Mouse (Mus musculus) heart, postnatal 36 days (tissue): ENCODE measurements around the gene Misp. TPM values are rescaled to one million over a fixed set of nuclear protein-coding genes. Genes with fewer than 3 reads are reported as not detected.

ENCODE experiments used
- DNase-seq, 2 experiments: peaks; one replicate each; pipeline ENCODE4 v3.0.0; 2021 to 2022
- intact Hi-C: fragments of 180-260 bp; cut with DNase I; formaldehyde crosslinking; loops from one replicate; pipeline ENCODE4 v1.15.1; 2025
- total RNA-seq, 2 experiments: library from RNA; stranded (reverse); gene quantifications; 2 replicates each; pipeline ENCODE4 v1.2.3; 2021

Gene Misp
- total RNA-seq = under 1 TPM in 1 of 2 experiments, not detected in 1; 0.62 TPM

- intact Hi-C loops = no loop called here
- DNase-seq = no peak
Observed at GRCm38 (mm10) chr10:79820782-79821181, at the start of gene Misp. Gene Misp (plus strand): TSS chr10:79820989.

DNA sequence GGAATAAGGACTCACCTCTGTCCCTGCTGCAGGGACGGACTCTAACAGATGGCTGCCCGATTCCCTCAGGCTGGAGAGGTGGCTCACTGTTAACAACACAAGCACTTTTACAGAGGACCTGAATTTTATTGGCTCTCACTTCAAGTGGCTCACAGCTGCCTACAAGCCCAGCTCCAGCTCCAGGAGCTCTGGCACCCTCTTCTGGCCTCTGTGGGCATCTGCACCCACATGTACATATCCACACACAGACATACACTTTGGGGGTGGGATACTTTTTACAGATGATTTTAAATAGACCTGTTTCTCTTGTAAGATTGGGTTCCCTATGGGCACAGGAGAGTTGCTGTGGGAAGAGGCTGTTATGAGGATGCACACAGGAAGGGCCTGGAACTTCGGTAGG is 48.5 kb upstream of the Misp start:
- intact Hi-C loops = no loop called here
- no peak for DNase-seq

DNA sequence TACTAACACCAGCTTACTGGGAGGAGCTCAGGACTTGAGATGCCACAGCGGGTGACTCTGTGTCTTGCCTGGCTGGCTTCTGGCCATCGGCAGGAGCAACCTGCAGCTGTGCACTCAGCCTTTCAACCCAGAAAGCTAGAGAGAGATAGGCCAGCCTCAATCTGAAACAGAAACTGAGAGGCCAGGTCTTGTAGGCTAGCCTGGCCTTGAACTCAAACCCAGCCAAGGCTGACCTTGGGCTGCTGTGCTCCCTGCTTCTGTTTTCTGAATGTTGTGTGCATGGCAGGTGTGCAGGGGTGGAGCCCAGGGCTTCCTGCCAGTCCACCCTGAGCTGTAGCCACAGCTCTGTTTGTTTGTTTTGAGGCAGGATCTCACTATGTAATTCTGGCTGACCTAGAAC is 47.6 kb upstream of the Misp start:
- intact Hi-C loops = no loop called here

DNA sequence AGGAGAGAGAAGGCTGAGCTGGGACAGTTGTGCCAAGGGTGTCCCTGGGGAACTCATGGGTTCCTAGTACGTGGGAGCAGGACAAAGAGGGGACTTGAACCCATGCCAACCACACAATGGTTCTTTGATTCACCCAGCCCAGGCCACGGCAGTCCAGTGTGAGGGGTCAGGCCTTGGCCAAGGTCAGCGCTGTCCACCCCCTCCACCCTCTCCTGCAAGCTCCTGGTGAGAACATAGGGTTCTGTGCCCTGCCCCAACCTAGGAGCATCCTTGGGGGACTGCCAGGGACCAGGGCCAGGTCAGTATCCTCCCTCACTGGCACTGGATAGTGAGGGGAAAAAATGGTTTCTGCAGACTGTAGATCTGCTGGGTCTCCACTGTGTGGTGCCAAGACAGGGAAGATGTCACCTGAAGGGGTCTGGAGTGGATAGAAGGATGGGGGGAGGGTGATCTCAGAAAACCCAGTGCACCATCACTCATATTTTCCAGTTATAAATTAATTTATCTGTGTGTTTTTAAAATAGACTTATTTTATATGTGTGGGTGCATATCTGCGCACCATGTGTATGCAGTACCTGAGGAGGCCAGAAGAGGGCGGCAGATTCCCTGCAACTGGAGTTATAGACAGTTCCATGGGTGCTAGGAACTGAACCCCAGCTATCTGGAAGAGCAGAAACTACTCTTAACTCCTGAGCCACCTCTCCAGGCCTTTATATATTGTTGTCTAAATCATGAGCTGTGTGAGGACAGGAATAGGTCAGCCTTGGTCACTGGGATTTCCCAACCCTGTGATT is 46.1 kb upstream of the Misp start:
- DNase-seq = no peak
- intact Hi-C loops = no loop called here

More for the DNA sequence above, 47.6 kb upstream of the Misp start:
- no peak for DNase-seq

DNA sequence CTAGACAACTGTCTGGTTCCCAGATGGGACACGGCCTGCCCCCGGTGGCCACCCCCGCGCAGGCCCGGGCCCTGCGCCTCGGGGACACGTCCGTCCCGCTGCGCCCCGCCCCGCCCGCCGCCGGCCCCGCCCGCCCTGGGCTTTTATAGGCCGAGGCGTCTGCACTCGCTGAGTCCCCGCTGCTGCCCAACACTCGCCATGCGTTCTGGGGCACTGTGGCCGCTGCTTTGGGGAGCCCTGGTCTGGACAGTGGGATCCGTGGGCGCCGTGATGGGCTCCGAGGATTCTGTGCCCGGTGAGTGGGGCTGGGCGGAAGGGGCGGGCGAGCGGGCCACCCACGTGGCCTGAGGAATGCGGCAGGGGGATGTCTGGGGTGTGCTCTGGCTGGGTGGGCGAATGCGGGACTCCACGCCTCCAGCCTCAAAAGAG is 43.7 kb upstream of the Misp start, which contains the start of gene Fstl3:
TSS of gene Fstl3 (plus strand) at position 170 of the 429 bp plus-strand sequence.
- DNase-seq = no peak
- intact Hi-C loops = no loop called here

DNA sequence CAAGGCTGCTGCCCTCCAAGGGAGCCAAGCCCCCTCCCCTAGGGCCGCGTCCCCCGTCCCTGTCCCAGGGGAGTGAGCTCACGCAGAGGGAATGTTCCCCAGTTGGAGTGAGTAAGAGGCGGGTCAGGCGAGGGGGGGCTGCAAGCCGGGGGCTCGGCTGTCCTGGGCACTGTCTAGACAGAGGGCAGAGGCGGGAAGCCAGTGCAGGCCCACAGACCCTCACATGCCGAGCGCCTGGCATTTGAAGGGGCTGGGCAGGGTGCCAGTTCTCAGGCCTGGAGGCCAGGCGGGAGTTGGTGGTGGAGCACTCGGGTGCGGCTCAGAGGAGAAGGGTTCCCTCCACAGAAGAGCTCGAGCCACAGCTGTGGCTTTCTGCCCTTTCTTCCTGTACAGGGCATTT is 42.8 kb upstream of the Misp start:
- intact Hi-C loops = no loop called here
- peak in 1 of 2 experiments; percentile 53 for DNase-seq

GRCm38 (mm10) chr10:79779193-79779592 is 41.6 kb upstream of the Misp start:
- intact Hi-C loops = no loop called here
- no peak for DNase-seq

GRCm38 (mm10) chr10:79779784-79780663 is 40.8 kb upstream of the Misp start:
- DNase-seq = peak; percentile 94 to 96
- intact Hi-C loops = no loop called here

DNA sequence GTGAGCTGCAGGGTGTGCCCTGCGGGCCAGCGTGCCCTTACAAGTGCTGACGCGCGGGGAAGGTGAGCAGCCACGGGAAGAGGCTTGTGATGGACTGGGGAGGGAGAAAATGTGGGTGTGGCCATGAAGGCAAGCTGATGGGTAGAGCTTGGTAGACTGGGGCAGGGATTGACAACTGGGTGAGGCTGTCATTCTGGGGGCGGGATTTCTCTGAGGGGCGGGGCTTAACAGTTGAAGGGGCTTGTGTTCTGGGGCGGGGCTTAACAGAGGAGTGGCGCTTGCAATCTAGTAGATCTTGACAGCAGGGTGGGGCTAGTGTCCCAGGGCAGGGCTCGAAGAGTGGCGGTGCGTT is 40.1 kb upstream of the Misp start:
- DNase-seq = no peak
- intact Hi-C loops = no loop called here

DNA sequence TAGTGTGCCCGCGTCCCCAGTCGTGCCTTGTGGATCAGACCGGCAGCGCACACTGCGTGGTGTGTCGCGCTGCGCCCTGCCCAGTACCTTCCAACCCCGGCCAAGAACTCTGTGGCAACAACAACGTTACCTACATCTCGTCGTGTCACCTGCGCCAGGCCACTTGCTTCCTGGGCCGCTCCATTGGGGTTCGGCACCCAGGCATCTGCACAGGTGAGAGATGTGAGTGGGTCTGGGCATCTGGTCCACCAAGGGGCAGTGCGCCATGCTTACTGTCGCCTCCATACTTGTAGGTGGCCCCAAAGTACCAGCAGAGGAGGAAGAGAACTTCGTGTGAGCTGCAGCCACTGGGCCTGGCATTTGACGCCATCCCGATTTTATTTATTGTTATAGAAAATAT is 39.6 kb upstream of the Misp start:
- intact Hi-C loops = no loop called here
- no peak for DNase-seq

GRCm38 (mm10) chr10:79781956-79782355 is 38.8 kb upstream of the Misp start:
- DNase-seq = no peak
- intact Hi-C loops = no loop called here

GRCm38 (mm10) chr10:79783050-79783449 is 37.7 kb upstream of the Misp start:
- intact Hi-C loops = no loop called here
- no peak for DNase-seq

DNA sequence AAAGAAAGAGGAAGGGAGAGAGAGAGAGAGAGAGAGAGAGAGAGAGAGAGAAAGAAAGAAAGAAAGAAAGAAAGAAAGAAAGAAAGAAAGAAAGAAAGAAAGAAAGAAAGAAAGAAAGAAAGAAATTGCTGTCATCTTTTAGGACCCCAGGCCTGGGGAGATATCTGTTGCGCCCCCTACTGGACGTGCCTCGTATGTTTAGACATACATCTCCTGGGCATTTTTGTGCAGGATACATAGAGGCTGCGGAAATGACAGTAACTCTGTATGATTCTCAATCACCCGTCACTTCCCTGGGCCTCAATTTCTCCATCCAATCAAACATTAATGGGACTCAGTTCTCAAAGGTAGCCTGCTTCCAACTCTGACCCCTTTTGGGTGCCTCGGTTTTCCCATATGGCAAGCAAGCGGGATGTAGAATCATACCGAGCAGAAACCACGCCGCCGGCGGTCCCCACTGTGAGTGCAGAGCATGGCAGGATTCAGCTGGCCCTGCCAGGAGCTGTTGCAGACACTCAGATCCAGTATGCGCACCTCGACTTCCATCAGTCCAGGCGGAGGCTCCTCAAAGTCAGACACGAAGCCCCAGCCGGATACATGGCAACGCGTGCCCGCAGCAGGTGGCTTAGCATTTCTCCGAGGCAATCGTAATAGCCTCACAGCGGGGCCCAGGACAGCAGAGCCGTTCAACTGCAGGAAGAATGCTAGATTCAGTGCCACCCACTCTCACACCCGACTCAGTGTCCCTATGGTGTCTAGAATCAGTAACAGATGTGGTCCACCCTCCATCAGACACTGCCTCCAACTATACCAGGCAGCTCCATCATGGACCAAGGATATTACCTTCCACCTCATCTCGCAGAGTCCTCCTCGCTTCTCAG is 36.6 kb upstream of the Misp start:
- no peak for DNase-seq
- intact Hi-C loops = no loop called here

DNA sequence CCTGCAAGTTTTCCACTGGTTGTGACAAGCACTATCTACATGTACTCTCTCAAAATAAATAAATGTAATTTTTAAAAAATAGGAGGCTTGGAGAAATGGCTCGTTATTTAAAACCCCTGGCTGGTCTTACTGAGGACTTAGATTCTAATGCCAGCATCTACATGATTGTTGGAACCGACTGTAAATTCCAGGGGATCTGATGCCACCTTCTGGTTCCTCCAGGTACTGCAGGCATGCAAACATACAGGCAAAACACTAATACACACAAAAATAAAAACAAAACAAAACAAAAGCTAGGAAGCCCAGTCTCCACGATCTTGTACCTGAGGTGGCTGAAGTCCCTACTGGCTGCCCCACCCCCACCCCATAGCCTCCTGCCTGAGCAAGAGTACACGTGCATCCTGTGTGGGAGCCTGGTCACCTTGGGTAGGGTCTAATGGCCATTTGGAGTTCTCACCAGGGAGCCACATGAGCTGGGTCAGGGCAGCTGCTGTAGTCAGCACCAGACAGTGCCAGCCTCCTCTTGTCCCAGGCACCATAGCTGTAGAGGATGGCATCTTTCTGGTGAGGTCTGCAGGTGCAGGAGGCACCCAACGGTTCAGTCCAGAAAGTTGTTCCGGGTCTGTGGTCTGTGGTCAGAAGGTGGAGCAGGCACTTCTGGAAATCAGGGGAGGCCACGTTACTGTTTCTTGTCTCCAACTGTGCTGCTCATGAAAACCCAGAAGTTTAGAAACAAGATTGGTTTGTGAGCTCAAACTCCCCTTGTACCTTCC is 32.2 kb upstream of the Misp start:
- peak; percentile 81 to 91 for DNase-seq
- intact Hi-C loops = loop anchor here (2.0 to 5.0 kb wide), 4 partner anchors 20 to 94 kb away; no protein-coding TSS in a partner anchor

GRCm38 (mm10) chr10:79789581-79789980 is 31.2 kb upstream of the Misp start:
- no peak for DNase-seq
- intact Hi-C loops = loop anchor here (2.0 to 5.0 kb wide), 4 partner anchors 21 to 95 kb away; no protein-coding TSS in a partner anchor

- DNase-seq = no peak
- intact Hi-C loops = no loop called here
Observed at GRCm38 (mm10) chr10:79790861-79791260, 29.9 kb upstream of the Misp start, which contains the start of gene Prss57. Gene Prss57 (minus strand): TSS chr10:79790961.

- DNase-seq = no peak
- intact Hi-C loops = loop anchor here (1.0 kb wide), 1 partner anchor 20 kb away; no protein-coding TSS in a partner anchor
Observed at GRCm38 (mm10) chr10:79792339-79793040, 28.3 kb upstream of the Misp start.

- peak; percentile 88 to 91 for DNase-seq
- intact Hi-C loops = loop anchor here (1.0 kb wide), 1 partner anchor 19 kb away; no protein-coding TSS in a partner anchor
Observed at GRCm38 (mm10) chr10:79793051-79793737, 27.6 kb upstream of the Misp start, which contains the start of gene Palm. Gene Palm (plus strand): TSS chr10:79793572.
